Mouse (Mus musculus) stomach, embryonic 15.5 days (tissue): Measurements from ENCODE around the gene B3galnt2. TPM values are rescaled to one million over a fixed set of nuclear protein-coding genes. Genes with fewer than 3 reads are reported as not detected.
"Not testable (repeated sequence)": the region's sequence is repeated elsewhere in the genome, so short reads cannot be mapped to it uniquely, and the experiment has no call there.

ENCODE experiments used
- ATAC-seq: fragments of 200-750 bp; cut with Nextera tagmentation; 2 replicates; pipeline ENCODE4 v1.8.0; 2017; ENCODE audit warnings: low read depth, moderate number of reproducible peaks, moderate TSS enrichment; ENCODE audit not compliant: insufficient read depth, low FRiP score
- H3K27ac ChIP-seq: fragments of 300-500 bp; sonication (generic); 2 replicates; pipeline ENCODE4 v1.5.1; 2015; ENCODE audit warnings: mild to moderate bottlenecking, inconsistent platforms
- H3K27me3 ChIP-seq: fragments of 300-500 bp; sonication (generic); replicated peaks from 2 replicates; pipeline ENCODE4 v1.6.1; 2015; ENCODE audit warnings: inconsistent platforms
- H3K36me3 ChIP-seq: fragments of 300-500 bp; sonication (generic); 2 replicates; pipeline ENCODE4 v1.6.1; 2015; ENCODE audit warnings: inconsistent platforms
- H3K4me1 ChIP-seq: fragments of 300-500 bp; sonication (generic); 2 replicates; pipeline ENCODE4 v1.6.1; 2015; ENCODE audit warnings: inconsistent platforms
- H3K4me2 ChIP-seq: fragments of 300-500 bp; sonication (generic); 2 replicates; pipeline ENCODE4 v1.6.1; 2015; ENCODE audit warnings: mild to moderate bottlenecking, inconsistent platforms
- H3K4me3 ChIP-seq: fragments of 300-500 bp; sonication (generic); replicated peaks from 2 replicates; pipeline ENCODE4 v1.5.1; 2015; ENCODE audit warnings: inconsistent platforms
- H3K9ac ChIP-seq: fragments of 300-500 bp; sonication (generic); 2 replicates; pipeline ENCODE4 v1.6.1; 2015; ENCODE audit warnings: inconsistent platforms
- H3K9me3 ChIP-seq: fragments of 300-500 bp; sonication (generic); 2 replicates; pipeline ENCODE4 v1.6.1; 2016; ENCODE audit warnings: inconsistent platforms
- WGBS: fragments of 180-500 bp; shearing (Covaris S2); methylation state at CpG from one replicate; pipeline ENCODE4 v1.1.7; 2015; 5-methylcytosine and 5-hydroxymethylcytosine counted together
- polyA plus RNA-seq: library from polyadenylated mRNA; unstranded; fragments of >200 nt; fragmentation: Nextera tagmentation; extraction: Ambion mirVana; gene quantifications from 2 replicates; pipeline ENCODE4 v1.2.1, GENCODE M21; 2015

Gene B3galnt2
- polyA plus RNA-seq, 1 experiment from 2014 or later: 42.0 TPM

DNA sequence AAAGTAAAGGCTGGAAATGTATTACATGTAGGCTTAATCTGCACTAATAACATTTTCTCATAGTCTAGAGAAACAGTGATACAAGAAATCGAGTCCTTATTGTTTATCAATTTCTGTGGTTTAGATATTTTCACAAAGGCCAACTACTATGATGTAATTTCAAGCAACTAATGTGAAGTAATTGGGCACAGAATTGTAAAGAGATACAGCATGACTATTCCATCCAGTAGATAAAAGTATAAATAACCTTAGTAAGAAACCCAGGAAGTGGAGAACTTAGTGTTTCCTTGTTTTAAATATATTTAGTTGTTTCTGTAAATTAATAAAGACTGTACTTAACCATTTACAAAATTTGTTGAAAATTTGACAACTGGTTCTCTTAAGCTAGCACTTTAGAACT, 15.5 kb downstream of the B3galnt2 start:
- H3K27ac ChIP-seq: no peak overlapping the region
- no peak for ATAC-seq
- H3K4me3 ChIP-seq: no peak overlapping the region
- H3K4me2 ChIP-seq: no peak overlapping the region
- H3K4me1 ChIP-seq: peaks cover 4% of the 10 kb centered on the region; the same call in 1 of the 2 replicates
- H3K9me3 ChIP-seq: no peaks in the 10 kb centered on the region
- no peaks in the 10 kb centered on the region for H3K27me3 ChIP-seq
- H3K36me3 ChIP-seq: 0 out of 2 replicates have a peak, but pooled peaks cover 3% of the 10 kb centered on the region
- no peak overlapping the region for H3K9ac ChIP-seq
- 81% methylated on average over 1 of the region's 1 CpGs for WGBS

DNA sequence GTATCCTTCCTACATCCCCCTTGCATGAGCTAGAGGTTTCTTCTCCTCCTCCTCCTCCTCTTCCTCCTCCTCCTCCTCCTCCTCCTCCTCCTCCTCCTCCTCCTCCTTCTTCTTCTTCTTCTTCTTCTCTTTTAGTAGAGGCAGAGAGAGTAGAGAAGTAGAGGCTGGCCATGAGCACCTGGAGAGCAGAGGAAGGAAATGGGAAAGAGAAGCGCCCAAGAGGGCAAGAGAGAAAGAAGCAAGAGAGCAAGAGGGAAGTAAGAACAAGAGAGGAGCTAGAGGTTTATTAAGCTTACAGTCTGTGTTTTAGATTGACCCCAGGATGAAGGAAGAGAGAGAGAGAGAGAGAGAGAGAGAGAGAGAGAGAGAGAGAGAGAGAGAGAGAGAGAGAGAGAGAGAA, 27.6 kb downstream of the B3galnt2 start:
- not testable (repeated sequence) for H3K9me3 ChIP-seq, H3K9ac ChIP-seq, H3K36me3 ChIP-seq, H3K27ac ChIP-seq, H3K4me1 ChIP-seq, H3K4me3 ChIP-seq, H3K4me2 ChIP-seq, ATAC-seq, H3K27me3 ChIP-seq
- 94% methylated on average over 1 of the region's 1 CpGs for WGBS

DNA sequence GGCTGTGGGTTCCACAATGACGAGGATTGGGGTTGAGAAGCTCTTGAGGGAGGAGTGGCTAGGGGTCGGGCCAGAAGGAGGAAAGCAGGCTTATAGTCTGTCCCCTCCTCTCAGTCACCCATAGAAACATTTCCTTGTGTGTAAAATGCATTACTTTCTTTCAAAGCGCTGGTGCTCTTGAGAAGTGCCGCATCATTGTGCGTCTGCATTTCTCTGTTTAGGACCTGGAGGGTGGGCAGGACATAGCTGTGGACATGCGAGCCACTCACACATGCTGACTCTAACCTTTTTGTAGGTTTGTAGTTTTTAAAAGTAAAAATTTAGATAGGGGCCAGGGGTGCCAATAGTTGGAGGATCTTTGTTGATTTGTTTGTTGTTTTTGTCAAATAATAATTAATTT, 29.3 kb downstream of the B3galnt2 start:
- H3K27me3 ChIP-seq: no peaks in the 10 kb centered on the region
- WGBS: 93% methylated on average over 6 of the region's 6 CpGs
- no peak overlapping the region for H3K27ac ChIP-seq
- H3K36me3 ChIP-seq: no peaks in the 10 kb centered on the region
- no peak overlapping the region for H3K4me2 ChIP-seq
- no peaks in the 10 kb centered on the region for H3K9me3 ChIP-seq
- H3K4me1 ChIP-seq: no peaks in the 10 kb centered on the region
- ATAC-seq: no peak
- H3K9ac ChIP-seq: no peak overlapping the region
- no peak overlapping the region for H3K4me3 ChIP-seq

DNA sequence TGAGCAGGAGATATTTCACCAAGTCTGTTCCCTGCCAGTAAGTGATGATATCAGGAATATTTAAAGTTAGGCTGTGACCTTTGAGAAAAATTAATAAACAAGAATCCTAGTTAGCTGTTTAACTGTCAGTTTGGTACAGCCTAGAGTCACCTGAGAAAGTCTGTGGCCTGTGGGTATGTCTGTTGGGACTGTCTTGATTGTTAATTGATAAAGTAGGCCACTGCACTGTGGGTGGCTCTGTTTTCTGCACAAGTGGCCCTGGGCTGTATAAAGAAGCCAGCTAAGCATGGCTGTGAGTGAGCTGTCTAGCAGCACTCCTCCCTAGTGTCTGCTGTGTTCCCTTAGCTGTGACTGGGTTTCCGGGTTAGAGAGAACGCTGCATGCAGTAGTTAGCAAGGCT, 34.9 kb downstream of the B3galnt2 start:
- no peak overlapping the region for H3K27ac ChIP-seq
- no peak for ATAC-seq
- peaks cover 10% of the 10 kb centered on the region; the same call in 1 of the 2 replicates for H3K36me3 ChIP-seq
- no peaks in the 10 kb centered on the region for H3K27me3 ChIP-seq
- H3K9ac ChIP-seq: no peak overlapping the region
- no peaks in the 10 kb centered on the region for H3K9me3 ChIP-seq
- WGBS: 82% methylated on average over 2 of the region's 2 CpGs
- no peak overlapping the region for H3K4me3 ChIP-seq
- H3K4me1 ChIP-seq: no peaks in the 10 kb centered on the region
- no peak overlapping the region for H3K4me2 ChIP-seq

DNA sequence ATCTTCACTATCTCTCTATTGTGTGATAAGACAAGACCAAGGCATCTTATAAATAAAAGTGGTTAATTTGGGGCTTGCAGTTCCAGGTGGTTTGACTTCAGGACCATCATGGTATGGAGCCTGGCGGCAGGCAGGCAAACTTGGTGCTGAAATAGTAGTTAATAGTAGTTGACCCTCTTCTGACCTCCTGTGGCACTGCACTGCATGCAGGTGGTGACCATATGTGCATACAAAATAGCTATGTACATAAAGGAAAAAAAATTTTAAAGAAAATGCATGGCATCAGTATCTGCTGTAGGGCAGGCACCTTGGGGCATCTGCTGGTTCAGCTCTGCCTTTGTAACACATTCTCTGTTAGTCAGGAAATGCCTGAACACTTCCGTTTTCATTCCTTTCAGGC, 36.1 kb downstream of the B3galnt2 start:
- no peak for ATAC-seq
- 60% methylated on average over 2 of the region's 2 CpGs for WGBS
- Histone ChIP-seq H3K27me3 (no peaks in the 10 kb centered on the region), H3K4me3 (no peak overlapping the region), H3K9me3 (no peaks in the 10 kb centered on the region), H3K36me3 (peaks cover 17% of the 10 kb centered on the region; the same call in 1 of the 2 replicates), H3K4me2 (no peak overlapping the region), H3K27ac (no peak overlapping the region), H3K9ac (no peak overlapping the region), H3K4me1 (no peaks in the 10 kb centered on the region)

DNA sequence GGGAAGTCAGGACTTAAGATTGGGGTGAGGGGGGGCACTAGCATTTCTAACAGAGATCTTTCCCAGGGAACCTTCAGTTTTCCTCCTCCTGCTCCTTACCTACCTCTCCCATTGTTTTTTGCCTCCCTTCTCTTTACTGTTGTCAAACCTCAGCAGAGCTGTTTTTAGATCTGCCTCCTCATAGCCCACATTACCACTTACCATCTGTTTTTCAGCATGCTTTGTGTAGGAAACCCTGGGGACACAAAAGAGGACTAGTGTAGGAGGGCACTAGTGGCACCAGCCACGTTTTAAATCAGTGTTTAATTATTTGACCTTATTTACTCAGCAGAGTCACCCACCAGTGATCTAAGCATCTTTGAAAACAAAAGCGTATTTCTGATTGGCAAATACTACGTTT, 38.8 kb downstream of the B3galnt2 start:
- no peaks in the 10 kb centered on the region for H3K4me1 ChIP-seq
- H3K36me3 ChIP-seq: peaks cover 30% of the 10 kb centered on the region; the same call in 1 of the 2 replicates
- no peak overlapping the region for H3K27ac ChIP-seq
- H3K9me3 ChIP-seq: no peaks in the 10 kb centered on the region
- H3K4me3 ChIP-seq: no peak overlapping the region
- H3K27me3 ChIP-seq: no peaks in the 10 kb centered on the region
- no peak overlapping the region for H3K9ac ChIP-seq
- WGBS: 74% methylated on average over 3 of the region's 3 CpGs
- no peak for ATAC-seq
- H3K4me2 ChIP-seq: no peak overlapping the region

DNA sequence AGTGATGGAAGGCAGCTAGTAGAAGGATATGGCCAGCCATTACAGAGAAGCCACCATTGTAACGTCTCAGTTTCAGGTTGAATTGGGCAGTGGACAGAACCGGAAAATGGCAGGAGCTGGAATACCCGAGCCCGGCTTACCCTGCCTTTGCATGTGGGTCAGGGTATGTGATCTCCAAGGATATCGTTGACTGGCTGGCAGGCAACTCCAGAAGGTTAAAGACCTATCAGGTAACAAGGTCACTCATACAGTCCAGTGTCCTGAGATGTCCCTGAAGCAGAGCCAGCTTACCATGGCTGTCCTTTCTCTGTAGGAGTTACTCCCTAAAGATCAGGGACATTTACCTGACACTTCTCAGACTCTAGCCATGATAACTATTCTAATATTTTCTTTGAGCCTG, 40.8 kb downstream of the B3galnt2 start:
- ATAC-seq: no peak
- WGBS: 86% methylated on average over 5 of the region's 5 CpGs
- Histone ChIP-seq H3K4me3 (no peak overlapping the region), H3K4me1 (no peaks in the 10 kb centered on the region), H3K4me2 (no peak overlapping the region), H3K9me3 (no peaks in the 10 kb centered on the region), H3K9ac (no peak overlapping the region), H3K27ac (no peak overlapping the region), H3K36me3 (peaks cover 28% of the 10 kb centered on the region; the same call in 1 of the 2 replicates), H3K27me3 (no peaks in the 10 kb centered on the region)

DNA sequence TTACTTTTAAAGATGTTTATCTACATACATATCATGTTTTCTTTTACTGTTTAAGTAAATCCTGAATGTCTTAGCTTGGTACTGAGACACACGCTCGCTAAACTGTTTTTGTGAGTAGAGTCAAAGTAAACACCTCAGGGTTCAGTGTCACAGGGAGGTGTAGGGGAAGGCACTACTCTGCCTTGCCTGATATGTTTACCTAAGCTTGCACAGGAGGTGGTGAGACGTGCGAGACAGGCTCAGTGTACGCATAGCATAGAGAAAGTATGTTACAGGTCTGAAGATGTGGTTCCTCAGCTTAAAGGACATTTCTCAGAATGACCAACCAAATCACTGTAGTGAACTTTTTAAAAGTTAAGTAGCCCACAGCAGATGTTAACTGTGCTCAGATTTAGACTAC, 43.2 kb downstream of the B3galnt2 start:
- H3K36me3 ChIP-seq: peaks cover 27% of the 10 kb centered on the region; the same call in 1 of the 2 replicates
- peak; percentile 83; the same call in 1 of the 2 replicates for ATAC-seq
- H3K4me2 ChIP-seq: no peak overlapping the region
- H3K27ac ChIP-seq: no peak overlapping the region
- H3K4me1 ChIP-seq: no peaks in the 10 kb centered on the region
- 59% methylated on average over 5 of the region's 5 CpGs for WGBS
- H3K27me3 ChIP-seq: no peaks in the 10 kb centered on the region
- H3K4me3 ChIP-seq: no peak overlapping the region
- H3K9me3 ChIP-seq: no peaks in the 10 kb centered on the region
- no peak overlapping the region for H3K9ac ChIP-seq

DNA sequence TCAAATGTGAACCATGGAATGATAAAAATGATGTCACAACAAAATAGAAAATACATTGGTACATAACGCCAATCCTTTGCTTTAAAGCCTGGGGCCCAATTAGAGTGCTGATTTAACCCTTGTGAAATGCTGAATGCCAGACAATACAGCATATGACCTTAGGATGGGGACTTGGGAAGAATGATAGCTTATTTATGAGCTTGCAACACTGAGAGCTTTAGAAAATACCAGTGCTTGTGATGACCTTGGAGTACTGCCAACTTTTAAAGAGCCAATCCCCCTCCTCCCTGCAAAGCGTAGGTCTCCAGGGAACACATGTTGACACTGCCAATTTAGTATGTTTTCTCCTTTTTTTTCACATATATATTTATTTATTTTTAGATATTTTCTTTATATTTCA, 48.4 kb downstream of the B3galnt2 start:
- peak; percentile 27; the same call in 1 of the 2 replicates for ATAC-seq
- peaks cover 12% of the 10 kb centered on the region; the same call in 1 of the 2 replicates for H3K36me3 ChIP-seq
- no peak overlapping the region for H3K4me3 ChIP-seq
- no peaks in the 10 kb centered on the region for H3K4me1 ChIP-seq
- no peak overlapping the region for H3K4me2 ChIP-seq
- H3K9me3 ChIP-seq: no peaks in the 10 kb centered on the region
- no peak overlapping the region for H3K9ac ChIP-seq
- no peak overlapping the region for H3K27ac ChIP-seq
- no peaks in the 10 kb centered on the region for H3K27me3 ChIP-seq
- 67% methylated on average over 2 of the region's 2 CpGs for WGBS

DNA sequence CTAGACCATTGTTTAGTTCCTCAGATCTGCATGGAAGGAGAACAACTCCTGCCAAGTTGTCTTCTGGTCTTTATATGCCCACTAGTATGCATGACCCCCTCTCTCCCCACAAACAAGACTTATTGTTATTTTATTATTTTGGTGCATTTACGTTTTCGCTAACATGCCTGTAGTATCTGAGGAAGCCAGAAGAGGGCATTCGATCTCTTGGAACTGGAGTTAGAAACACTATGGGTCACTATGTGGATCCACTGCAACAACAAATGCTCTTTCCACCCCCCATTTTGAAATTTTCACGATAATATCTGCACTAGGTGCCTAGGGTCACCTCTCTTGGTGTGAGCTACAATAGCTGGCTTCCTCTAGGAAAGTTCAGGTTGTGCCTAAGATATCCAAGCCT, 49.8 kb downstream of the B3galnt2 start:
- Histone ChIP-seq H3K9me3 (no peaks in the 10 kb centered on the region), H3K9ac (no peak overlapping the region), H3K27me3 (no peaks in the 10 kb centered on the region), H3K4me2 (no peak overlapping the region), H3K4me1 (no peaks in the 10 kb centered on the region), H3K27ac (no peak overlapping the region), H3K36me3 (peaks cover 15% of the 10 kb centered on the region; the same call in 1 of the 2 replicates), H3K4me3 (no peak overlapping the region)
- 80% methylated on average over 4 of the region's 4 CpGs for WGBS
- no peak for ATAC-seq

DNA sequence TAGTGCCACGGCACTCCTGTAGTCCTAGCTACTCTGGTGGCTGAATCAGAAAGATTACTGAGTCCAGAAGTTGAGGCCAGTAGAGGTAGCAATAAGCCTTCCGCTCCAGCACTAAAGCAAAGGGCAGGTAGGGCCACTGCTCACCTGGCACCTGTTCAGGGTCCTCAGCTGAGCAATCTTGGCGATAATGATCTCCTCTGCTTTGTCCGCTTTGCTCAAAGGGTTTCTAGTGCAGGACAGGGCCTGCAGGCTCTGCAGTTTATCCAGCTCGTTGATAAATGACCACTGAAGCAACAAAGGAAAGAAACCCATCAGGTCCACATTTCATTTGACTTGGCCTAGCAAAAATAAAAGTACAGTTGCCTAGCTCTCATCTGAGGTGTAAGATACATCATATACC, 50.7 kb downstream of the B3galnt2 start:
- H3K27me3 ChIP-seq: no peaks in the 10 kb centered on the region
- H3K4me3 ChIP-seq: no peak overlapping the region
- H3K4me2 ChIP-seq: no peak overlapping the region
- no peaks in the 10 kb centered on the region for H3K4me1 ChIP-seq
- no peak overlapping the region for H3K27ac ChIP-seq
- peaks cover 16% of the 10 kb centered on the region; the same call in 1 of the 2 replicates for H3K36me3 ChIP-seq
- H3K9ac ChIP-seq: no peak overlapping the region
- H3K9me3 ChIP-seq: no peaks in the 10 kb centered on the region
- ATAC-seq: no peak
- WGBS: 86% methylated on average over 5 of the region's 5 CpGs

DNA sequence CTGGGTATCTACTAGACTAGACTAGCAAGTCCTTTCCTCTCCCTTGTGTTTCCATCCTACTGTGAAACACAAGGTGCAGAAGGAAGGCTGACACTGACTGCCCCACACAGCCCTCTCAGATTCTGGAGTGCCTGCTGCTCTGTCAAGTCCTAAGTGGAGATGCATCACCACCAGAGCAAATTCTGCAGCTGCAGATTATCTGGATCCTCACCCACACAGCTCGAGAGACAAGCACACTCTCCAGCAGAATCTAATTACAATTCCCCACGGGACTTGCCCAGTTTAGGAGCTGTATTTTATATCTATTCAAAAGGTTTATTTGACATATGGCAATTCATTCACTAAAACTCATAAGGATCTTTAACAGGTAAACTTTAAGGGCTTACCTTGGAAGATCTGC, 51.8 kb downstream of the B3galnt2 start:
- no peak overlapping the region for H3K4me2 ChIP-seq
- H3K27me3 ChIP-seq: no peaks in the 10 kb centered on the region
- no peak for ATAC-seq
- no peaks in the 10 kb centered on the region for H3K9me3 ChIP-seq
- WGBS: 58% methylated on average over 2 of the region's 2 CpGs
- peaks cover 12% of the 10 kb centered on the region; the same call in 1 of the 2 replicates for H3K36me3 ChIP-seq
- no peak overlapping the region for H3K4me3 ChIP-seq
- H3K4me1 ChIP-seq: no peaks in the 10 kb centered on the region
- no peak overlapping the region for H3K9ac ChIP-seq
- no peak overlapping the region for H3K27ac ChIP-seq

DNA sequence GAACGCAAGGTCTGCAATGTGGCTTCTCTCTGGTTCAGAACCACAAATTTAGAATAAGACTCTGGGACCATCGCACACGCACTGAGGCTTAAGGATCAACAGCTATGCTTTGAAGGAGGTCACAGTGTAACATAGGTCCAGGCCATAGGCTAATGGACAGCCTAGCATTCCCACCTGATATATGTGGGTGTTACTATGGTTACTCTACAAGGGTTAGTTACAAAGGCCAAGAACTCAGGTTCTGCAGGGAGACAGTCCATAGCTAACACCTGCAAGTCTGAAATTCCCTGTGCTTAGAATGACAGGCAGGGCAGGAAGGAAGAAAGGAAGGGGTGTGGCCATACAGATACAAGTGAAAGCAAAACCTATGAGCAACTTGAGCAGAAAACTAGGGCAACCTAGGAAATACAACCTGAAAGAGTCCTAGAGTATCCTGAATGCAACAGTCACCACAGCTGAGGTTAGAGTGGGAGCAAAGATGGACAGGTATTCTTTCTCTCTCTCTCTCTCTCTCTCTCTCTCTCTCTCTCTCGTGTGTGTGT, 57.3 kb downstream of the B3galnt2 start:
- peaks cover 14% of the 10 kb centered on the region; the same call in 1 of the 2 replicates for H3K36me3 ChIP-seq
- H3K9me3 ChIP-seq: no peaks in the 10 kb centered on the region
- H3K4me3 ChIP-seq: no peak overlapping the region
- no peak for ATAC-seq
- no peak overlapping the region for H3K9ac ChIP-seq
- H3K27ac ChIP-seq: no peak overlapping the region
- 87% methylated on average over 4 of the region's 4 CpGs for WGBS
- no peak overlapping the region for H3K4me2 ChIP-seq
- H3K27me3 ChIP-seq: no peaks in the 10 kb centered on the region
- H3K4me1 ChIP-seq: no peaks in the 10 kb centered on the region
